Mouse (Mus musculus): ENCODE data around the gene Pspn. TPM values are rescaled to one million over a fixed set of nuclear protein-coding genes. Genes with fewer than 3 reads are reported as not detected.
A peak's percentile ranks its signal among the peaks of the same experiment; 100 is the strongest.

The Pspn gene
- polyA plus RNA-seq, 1 experiment from 2014 or later = 1.1 TPM

DNA sequence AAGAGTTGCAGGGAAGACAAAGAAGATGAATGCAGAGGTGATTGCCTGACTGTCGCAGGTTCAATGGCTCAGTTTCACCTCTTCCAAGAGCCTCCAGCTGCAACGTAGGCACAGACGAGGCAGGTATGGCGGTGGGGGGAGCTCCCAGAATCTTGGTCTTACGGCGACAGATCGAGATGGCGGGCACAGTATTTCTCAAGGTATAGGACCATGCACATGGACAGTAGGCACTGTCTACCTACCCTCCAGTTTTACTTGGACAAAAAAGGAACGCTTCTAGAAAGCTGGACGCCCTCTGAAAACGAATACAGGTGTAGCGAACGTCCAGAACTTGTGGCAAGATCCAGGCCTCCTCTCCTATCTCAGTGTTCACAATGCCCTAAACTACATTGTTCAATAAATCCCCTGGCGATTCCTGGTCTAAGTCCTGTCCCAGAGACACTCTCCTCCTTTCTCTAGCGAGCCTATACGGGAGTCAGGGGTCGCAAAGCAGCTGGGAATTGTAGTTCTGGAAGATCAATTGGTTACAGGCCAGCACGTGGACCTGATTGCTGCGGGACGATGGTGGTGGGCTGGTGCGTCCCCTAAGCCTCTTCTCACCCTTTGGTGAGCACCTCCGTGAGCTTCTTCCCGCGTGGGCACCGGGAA is 10.2 kb downstream of the Pspn start:
- H3K4me3 ChIP-seq = peak overlapping the region; percentile 89
- no peaks in the 10 kb centered on the region for H3K27me3 ChIP-seq (replicated peaks; ENCODE audit: low read depth, poor library complexity, severe bottlenecking)
- DNase-seq (ENCODE audit: low spot score) = peak; percentile 86
- peaks cover 36% of the 10 kb centered on the region for H3K36me3 ChIP-seq (replicated peaks)
- 5% methylated on average over 25 of the region's 25 CpGs for WGBS
- H3K27ac ChIP-seq (replicated peaks) = peak overlapping the region; percentile 91
- no peaks in the 10 kb centered on the region for H3K9me3 ChIP-seq
- peaks cover 13% of the 10 kb centered on the region for H3K4me1 ChIP-seq

- peaks cover 30% of the 10 kb centered on the region for H3K36me3 ChIP-seq (replicated peaks)
- no peaks in the 10 kb centered on the region for H3K27me3 ChIP-seq (replicated peaks; ENCODE audit: low read depth, poor library complexity, severe bottlenecking)
- DNase-seq (ENCODE audit: low spot score) = no peak
- peak overlapping the region; percentile 44; the same call in 1 of the 2 replicates for H3K27ac ChIP-seq (replicated peaks)
- WGBS = 72% methylated on average over 7 of the region's 7 CpGs
- H3K4me3 ChIP-seq = peak overlapping the region; percentile 89
- no peaks in the 10 kb centered on the region for H3K9me3 ChIP-seq
- peaks cover 13% of the 10 kb centered on the region for H3K4me1 ChIP-seq
Observed at GRCm38 (mm10) chr17:56988921-56989430, 10.8 kb downstream of the Pspn start.

- Histone ChIP-seq H3K27ac (replicated peaks) (no peak overlapping the region), H3K27me3 (replicated peaks; ENCODE audit: low read depth, poor library complexity, severe bottlenecking) (no peaks in the 10 kb centered on the region), H3K9me3 (no peaks in the 10 kb centered on the region), H3K36me3 (replicated peaks) (peaks cover 25% of the 10 kb centered on the region), H3K4me3 (no peak overlapping the region), H3K4me1 (peaks cover 13% of the 10 kb centered on the region)
- no peak for DNase-seq (ENCODE audit: low spot score)
- WGBS = 87% methylated on average over 7 of the region's 7 CpGs
Observed at GRCm38 (mm10) chr17:56988441-56988840, 11.4 kb downstream of the Pspn start.

GRCm38 (mm10) chr17:56986105-56986805 is 13.6 kb downstream of the Pspn start:
- no peak overlapping the region for H3K4me3 ChIP-seq
- H3K36me3 ChIP-seq (replicated peaks) = peaks cover 3% of the 10 kb centered on the region
- no peak overlapping the region for H3K27ac ChIP-seq (replicated peaks)
- DNase-seq (ENCODE audit: low spot score) = no peak
- no peaks in the 10 kb centered on the region for H3K9me3 ChIP-seq
- H3K27me3 ChIP-seq (replicated peaks; ENCODE audit: low read depth, poor library complexity, severe bottlenecking) = no peaks in the 10 kb centered on the region
- WGBS = 82% methylated on average over 3 of the region's 3 CpGs
- H3K4me1 ChIP-seq = peaks cover 9% of the 10 kb centered on the region

DNA sequence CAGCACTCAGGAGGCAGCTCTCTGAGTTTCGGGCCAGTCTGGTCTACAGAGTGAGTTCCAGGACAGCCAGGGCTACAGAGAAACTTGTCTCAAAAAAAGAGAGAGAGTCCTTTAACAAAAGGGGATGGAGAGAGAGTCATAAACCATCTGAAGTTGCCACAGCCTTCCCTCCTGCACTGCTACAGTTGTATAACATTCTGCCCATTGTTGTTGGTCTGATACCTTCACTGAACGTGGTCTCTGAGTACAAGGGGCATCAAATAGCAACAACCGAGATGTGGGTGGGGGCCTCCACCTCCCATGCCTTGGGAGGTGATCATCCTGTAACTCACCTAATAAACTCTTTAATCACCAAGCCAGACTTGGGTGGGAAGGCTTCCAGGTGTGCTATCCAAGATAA is 14.2 kb downstream of the Pspn start:
- no peak for DNase-seq (ENCODE audit: low spot score)
- 79% methylated on average over 3 of the region's 3 CpGs for WGBS
- Histone ChIP-seq H3K4me1 (peaks cover 3% of the 10 kb centered on the region; the same call in 1 of the 2 replicates), H3K4me3 (no peak overlapping the region), H3K9me3 (no peaks in the 10 kb centered on the region), H3K27ac (replicated peaks) (no peak overlapping the region), H3K27me3 (replicated peaks; ENCODE audit: low read depth, poor library complexity, severe bottlenecking) (no peaks in the 10 kb centered on the region), H3K36me3 (replicated peaks) (no peaks in the 10 kb centered on the region)

GRCm38 (mm10) chr17:56984886-56985285 is 14.9 kb downstream of the Pspn start:
- WGBS = 83% methylated on average over 9 of the region's 9 CpGs
- Histone ChIP-seq H3K9me3 (no peaks in the 10 kb centered on the region), H3K4me3 (no peak overlapping the region), H3K4me1 (0 out of 2 replicates have a peak, but pooled peaks cover 2% of the 10 kb centered on the region), H3K27ac (replicated peaks) (no peak overlapping the region), H3K27me3 (replicated peaks; ENCODE audit: low read depth, poor library complexity, severe bottlenecking) (no peaks in the 10 kb centered on the region), H3K36me3 (replicated peaks) (no peaks in the 10 kb centered on the region)
- no peak for DNase-seq (ENCODE audit: low spot score)

DNA sequence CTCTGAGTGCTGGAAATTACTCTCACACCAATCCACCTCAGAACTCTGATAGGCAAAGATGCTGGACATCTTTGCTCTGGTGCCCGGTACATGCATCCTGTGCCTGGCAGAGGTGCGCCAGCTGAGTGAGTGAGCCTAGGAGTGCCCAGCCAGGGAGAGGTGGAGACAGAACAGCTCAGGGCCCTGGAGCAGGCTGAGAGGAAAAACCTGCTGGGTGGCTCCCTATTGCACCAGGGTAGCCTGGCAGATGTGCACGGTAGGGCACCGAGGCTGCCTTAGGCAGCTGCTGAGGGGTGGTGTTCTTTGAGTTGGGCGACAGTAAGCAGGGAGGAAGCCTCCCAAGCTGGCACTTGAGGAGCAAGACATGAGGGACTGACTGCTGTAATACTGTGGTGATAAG is 17.8 kb downstream of the Pspn start, which contains the start of gene Acer1:
Acer1 (minus strand) TSS at position 114 of the 400 bp plus-strand sequence.
- Histone ChIP-seq H3K36me3 (replicated peaks) (no peaks in the 10 kb centered on the region), H3K27ac (replicated peaks) (no peak within 1 kb of the TSS), H3K4me3 (no peak within 1 kb of the TSS), H3K27me3 (replicated peaks; ENCODE audit: low read depth, poor library complexity, severe bottlenecking) (no peaks in the 10 kb centered on the region), H3K4me1 (no peaks in the 10 kb centered on the region), H3K9me3 (no peaks in the 10 kb centered on the region)
- WGBS = 71% methylated on average over 5 of the region's 5 CpGs
- DNase-seq (ENCODE audit: low spot score) = no peak

GRCm38 (mm10) chr17:56981049-56981448 is 18.8 kb downstream of the Pspn start:
- no peaks in the 10 kb centered on the region for H3K4me1 ChIP-seq
- WGBS = 79% methylated on average over 7 of the region's 7 CpGs
- no peak for DNase-seq (ENCODE audit: low spot score)
- H3K9me3 ChIP-seq = no peaks in the 10 kb centered on the region
- H3K27ac ChIP-seq (replicated peaks) = no peak overlapping the region
- H3K4me3 ChIP-seq = no peak overlapping the region
- no peaks in the 10 kb centered on the region for H3K27me3 ChIP-seq (replicated peaks; ENCODE audit: low read depth, poor library complexity, severe bottlenecking)
- no peaks in the 10 kb centered on the region for H3K36me3 ChIP-seq (replicated peaks)

DNA sequence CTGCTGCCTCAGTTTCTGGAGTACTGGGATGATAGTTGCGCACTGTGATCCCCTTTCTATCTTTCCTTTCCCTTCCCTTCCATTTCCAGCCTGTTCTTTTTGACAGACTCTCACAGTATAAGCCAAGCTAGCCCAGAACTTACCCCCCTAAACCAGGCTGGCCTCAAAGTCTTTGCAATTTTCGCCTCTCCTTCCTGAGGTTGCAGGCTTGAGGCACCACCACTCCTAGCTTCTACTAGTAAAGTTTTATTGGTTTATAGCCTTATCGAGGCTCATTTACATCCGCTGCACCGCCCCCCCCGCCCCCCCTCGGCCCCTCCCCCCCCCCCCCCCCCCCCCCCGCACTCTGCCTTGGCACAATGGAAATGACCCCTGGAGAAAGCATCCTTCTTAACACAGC is 20.3 kb downstream of the Pspn start:
- Histone ChIP-seq H3K36me3 (replicated peaks) (no peaks in the 10 kb centered on the region), H3K27me3 (replicated peaks; ENCODE audit: low read depth, poor library complexity, severe bottlenecking) (no peaks in the 10 kb centered on the region), H3K4me3 (no peak overlapping the region), H3K4me1 (no peaks in the 10 kb centered on the region), H3K9me3 (no peaks in the 10 kb centered on the region), H3K27ac (replicated peaks) (no peak overlapping the region)
- WGBS = 34% methylated on average over 8 of the region's 8 CpGs
- DNase-seq (ENCODE audit: low spot score) = no peak

GRCm38 (mm10) chr17:56976531-56977390 is 23.1 kb downstream of the Pspn start:
- Histone ChIP-seq H3K36me3 (replicated peaks) (no peaks in the 10 kb centered on the region), H3K27me3 (replicated peaks; ENCODE audit: low read depth, poor library complexity, severe bottlenecking) (no peaks in the 10 kb centered on the region), H3K4me3 (no peak overlapping the region), H3K27ac (replicated peaks) (no peak overlapping the region), H3K9me3 (no peaks in the 10 kb centered on the region), H3K4me1 (no peaks in the 10 kb centered on the region)
- no peak for DNase-seq (ENCODE audit: low spot score)
- WGBS = 79% methylated on average over 8 of the region's 8 CpGs

- no peak overlapping the region for H3K27ac ChIP-seq (replicated peaks)
- no peaks in the 10 kb centered on the region for H3K36me3 ChIP-seq (replicated peaks)
- H3K4me3 ChIP-seq = no peak overlapping the region
- no peaks in the 10 kb centered on the region for H3K9me3 ChIP-seq
- no peaks in the 10 kb centered on the region for H3K4me1 ChIP-seq
- no peak for DNase-seq (ENCODE audit: low spot score)
- WGBS = 84% methylated on average over 3 of the region's 3 CpGs
- no peaks in the 10 kb centered on the region for H3K27me3 ChIP-seq (replicated peaks; ENCODE audit: low read depth, poor library complexity, severe bottlenecking)
Observed at GRCm38 (mm10) chr17:56975391-56975790, 24.4 kb downstream of the Pspn start.

DNA sequence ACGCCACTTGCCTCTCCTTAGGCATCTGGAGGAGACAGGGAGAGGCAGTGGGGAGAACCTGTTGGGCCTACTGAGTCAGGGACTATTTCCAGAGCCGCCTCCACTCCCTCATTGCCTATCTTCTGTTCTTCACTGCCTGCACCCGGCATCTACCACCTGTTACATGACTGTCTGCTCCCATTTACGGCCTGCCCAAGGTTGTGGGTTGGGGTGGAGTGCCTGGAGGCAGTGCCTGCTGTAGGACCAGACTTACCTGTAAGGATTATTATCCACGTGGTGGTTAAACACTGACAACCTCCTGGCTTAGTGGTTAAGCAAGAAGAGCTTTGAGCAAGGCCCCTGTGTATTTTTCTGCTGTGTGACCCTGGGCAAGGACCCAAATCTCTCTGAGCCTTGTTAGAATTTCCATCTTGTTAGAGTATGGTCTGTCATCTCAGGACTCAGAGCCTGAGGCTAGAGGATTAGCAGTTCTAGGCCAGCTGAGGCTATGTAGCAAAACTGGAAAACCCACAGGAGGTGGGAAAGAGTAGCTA is 25.0 kb downstream of the Pspn start:
- Histone ChIP-seq H3K36me3 (replicated peaks) (no peaks in the 10 kb centered on the region), H3K9me3 (no peaks in the 10 kb centered on the region), H3K27ac (replicated peaks) (no peak overlapping the region), H3K27me3 (replicated peaks; ENCODE audit: low read depth, poor library complexity, severe bottlenecking) (no peaks in the 10 kb centered on the region), H3K4me3 (no peak overlapping the region), H3K4me1 (no peaks in the 10 kb centered on the region)
- no peak for DNase-seq (ENCODE audit: low spot score)
- WGBS = 78% methylated on average over 5 of the region's 5 CpGs

All from embryonic facial prominence, embryonic 10.5 days (tissue).